Mouse (Mus musculus): ENCODE measurements around the gene H2-Ob. TPM values are rescaled to one million over a fixed set of nuclear protein-coding genes. Genes with fewer than 3 reads are reported as not detected.
A peak's percentile ranks its signal among the peaks of the same experiment; 100 is the strongest.

H2-Ob gene
- polyA plus RNA-seq, 1 experiment from 2014 or later = 0.11 TPM

DNA sequence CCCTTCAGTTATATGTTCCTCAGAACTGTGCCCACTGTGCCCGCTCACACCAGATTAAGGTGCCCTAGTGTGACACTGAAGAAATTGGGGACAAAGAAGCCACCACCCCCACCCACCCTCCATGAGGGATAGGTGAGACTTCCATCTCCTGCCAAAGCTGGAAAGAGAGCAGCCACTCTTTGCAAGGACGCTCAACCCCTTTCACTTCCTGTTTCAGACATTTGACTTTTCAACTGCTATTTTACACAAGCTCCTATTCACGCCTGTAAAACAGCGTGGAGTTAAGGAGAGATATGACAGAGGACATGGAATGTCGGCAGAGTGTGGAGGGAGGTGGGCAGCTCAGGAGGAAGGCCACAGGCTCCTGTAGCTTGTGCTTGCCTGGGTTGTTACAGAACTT lies 47.8 kb downstream of the H2-Ob start:
- Histone ChIP-seq H3K4me2 (ENCODE audit: low read length) (no peak overlapping the region), H3K27me3 (replicated peaks; ENCODE audit: control insufficient read depth, insufficient read depth, low read length) (no peaks in the 10 kb centered on the region), H3K9ac (ENCODE audit: low read length) (no peak overlapping the region), H3K36me3 (ENCODE audit: control insufficient read depth, insufficient read depth, low read length) (no peaks in the 10 kb centered on the region), H3K4me3 (ENCODE audit: low read depth, low read length) (no peak overlapping the region), H3K4me1 (replicated peaks; ENCODE audit: control insufficient read depth, insufficient read depth, low read length) (no peaks in the 10 kb centered on the region), H3K27ac (ENCODE audit: low read depth) (no peak overlapping the region), H3K9me3 (ENCODE audit: control insufficient read depth, low read length) (no peaks in the 10 kb centered on the region)
- ATAC-seq (replicated peaks; ENCODE audit: low FRiP score, low TSS enrichment, low read depth) = no peak
- WGBS = 79% methylated on average over 5 of the region's 5 CpGs
- DNase-seq (ENCODE audit: low spot score) = no peak

DNA sequence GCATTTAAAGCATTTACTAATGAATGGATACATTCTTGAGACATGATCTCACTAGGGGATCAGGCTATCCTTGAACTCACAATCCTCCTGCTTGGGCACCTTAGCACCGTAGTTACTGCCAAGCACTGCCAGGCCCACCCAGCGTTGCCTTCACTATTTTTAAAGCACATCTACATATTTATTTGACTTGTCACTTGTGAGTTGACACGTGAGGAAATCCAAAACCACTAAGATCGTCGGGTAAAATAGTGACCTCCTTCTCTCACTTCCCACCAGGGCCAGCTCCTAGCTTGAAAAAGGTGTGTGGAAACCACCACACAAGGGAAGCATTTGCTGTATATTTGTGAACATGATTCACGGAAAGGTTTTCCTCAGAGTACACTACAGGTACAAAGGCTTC lies 48.3 kb downstream of the H2-Ob start:
- 60% methylated on average over 6 of the region's 6 CpGs for WGBS

DNA sequence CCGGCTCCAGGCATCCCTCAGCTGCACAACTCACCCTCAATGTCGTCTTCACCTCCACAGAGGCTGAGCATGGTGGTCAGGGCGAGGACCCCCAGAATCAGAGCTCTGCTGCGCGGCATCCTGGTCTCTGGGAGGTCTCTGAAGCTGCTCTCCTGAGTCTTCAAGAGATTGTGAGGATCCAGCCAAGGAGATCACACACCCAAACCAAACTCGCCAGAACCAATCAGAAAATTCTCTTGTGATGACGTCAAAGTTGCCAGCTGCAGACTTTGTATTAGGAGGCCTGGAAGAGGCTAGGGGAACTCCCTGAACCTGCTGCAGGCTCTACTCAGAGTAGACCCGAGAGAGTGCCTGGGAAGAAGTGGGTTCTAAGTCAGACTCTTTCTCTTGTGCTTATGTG lies 48.9 kb downstream of the H2-Ob start, which contains the start of gene H2-Aa:
Gene H2-Aa (minus strand): TSS at position 176 of the 400 bp plus-strand sequence.
- Histone ChIP-seq H3K36me3 (ENCODE audit: control insufficient read depth, insufficient read depth, low read length) (no peaks in the 10 kb centered on the region), H3K9me3 (ENCODE audit: control insufficient read depth, low read length) (no peaks in the 10 kb centered on the region), H3K27ac (ENCODE audit: low read depth) (no peak within 1 kb of the TSS), H3K27me3 (replicated peaks; ENCODE audit: control insufficient read depth, insufficient read depth, low read length) (no peaks in the 10 kb centered on the region), H3K4me1 (replicated peaks; ENCODE audit: control insufficient read depth, insufficient read depth, low read length) (no peaks in the 10 kb centered on the region), H3K4me3 (ENCODE audit: low read depth, low read length) (no peak within 1 kb of the TSS), H3K9ac (ENCODE audit: low read length) (no peak within 1 kb of the TSS), H3K4me2 (ENCODE audit: low read length) (no peak within 1 kb of the TSS)
- WGBS = 15% methylated on average over 8 of the region's 8 CpGs
- ATAC-seq (replicated peaks; ENCODE audit: low FRiP score, low TSS enrichment, low read depth) (peak; percentile 55; the same call in 1 of the 2 replicates), DNase-seq (ENCODE audit: low spot score) (peak; percentile 84)

More for the DNA sequence above, 48.3 kb downstream of the H2-Ob start:
- Histone ChIP-seq H3K4me1 (replicated peaks; ENCODE audit: control insufficient read depth, insufficient read depth, low read length) (no peaks in the 10 kb centered on the region), H3K27me3 (replicated peaks; ENCODE audit: control insufficient read depth, insufficient read depth, low read length) (no peaks in the 10 kb centered on the region), H3K9me3 (ENCODE audit: control insufficient read depth, low read length) (no peaks in the 10 kb centered on the region), H3K27ac (ENCODE audit: low read depth) (no peak overlapping the region), H3K4me2 (ENCODE audit: low read length) (no peak overlapping the region), H3K36me3 (ENCODE audit: control insufficient read depth, insufficient read depth, low read length) (no peaks in the 10 kb centered on the region), H3K4me3 (ENCODE audit: low read depth, low read length) (no peak overlapping the region), H3K9ac (ENCODE audit: low read length) (no peak overlapping the region)
- no peak for ATAC-seq (replicated peaks; ENCODE audit: low FRiP score, low TSS enrichment, low read depth)
- no peak for DNase-seq (ENCODE audit: low spot score)

DNA sequence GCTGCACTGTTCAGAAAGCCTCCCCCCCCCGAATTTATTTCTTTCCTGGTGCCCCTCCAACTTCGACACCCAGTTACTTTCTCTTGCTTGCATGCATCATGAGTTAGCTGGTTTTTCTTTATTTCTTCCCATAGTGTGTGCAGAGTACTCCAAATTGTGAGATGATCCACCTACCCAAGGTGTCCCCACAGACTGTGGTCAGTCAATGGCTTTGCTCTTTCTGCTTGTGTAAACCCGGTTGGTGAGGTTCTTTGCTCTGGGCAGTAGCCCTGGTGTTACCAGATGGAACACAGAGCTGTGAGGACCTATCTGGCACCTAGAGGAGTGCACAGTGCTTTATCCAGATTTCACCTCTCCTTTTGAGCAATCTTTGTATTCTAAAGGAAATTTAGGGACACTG lies 49.4 kb downstream of the H2-Ob start:
- no peak for DNase-seq (ENCODE audit: low spot score)
- no peak overlapping the region for H3K4me3 ChIP-seq (ENCODE audit: low read depth, low read length)
- H3K27me3 ChIP-seq (replicated peaks; ENCODE audit: control insufficient read depth, insufficient read depth, low read length) = no peaks in the 10 kb centered on the region
- no peaks in the 10 kb centered on the region for H3K9me3 ChIP-seq (ENCODE audit: control insufficient read depth, low read length)
- no peak for ATAC-seq (replicated peaks; ENCODE audit: low FRiP score, low TSS enrichment, low read depth)
- no peak overlapping the region for H3K9ac ChIP-seq (ENCODE audit: low read length)
- H3K4me2 ChIP-seq (ENCODE audit: low read length) = no peak overlapping the region
- no peak overlapping the region for H3K27ac ChIP-seq (ENCODE audit: low read depth)
- 70% methylated on average over 3 of the region's 3 CpGs for WGBS
- H3K36me3 ChIP-seq (ENCODE audit: control insufficient read depth, insufficient read depth, low read length) = no peaks in the 10 kb centered on the region
- no peaks in the 10 kb centered on the region for H3K4me1 ChIP-seq (replicated peaks; ENCODE audit: control insufficient read depth, insufficient read depth, low read length)

DNA sequence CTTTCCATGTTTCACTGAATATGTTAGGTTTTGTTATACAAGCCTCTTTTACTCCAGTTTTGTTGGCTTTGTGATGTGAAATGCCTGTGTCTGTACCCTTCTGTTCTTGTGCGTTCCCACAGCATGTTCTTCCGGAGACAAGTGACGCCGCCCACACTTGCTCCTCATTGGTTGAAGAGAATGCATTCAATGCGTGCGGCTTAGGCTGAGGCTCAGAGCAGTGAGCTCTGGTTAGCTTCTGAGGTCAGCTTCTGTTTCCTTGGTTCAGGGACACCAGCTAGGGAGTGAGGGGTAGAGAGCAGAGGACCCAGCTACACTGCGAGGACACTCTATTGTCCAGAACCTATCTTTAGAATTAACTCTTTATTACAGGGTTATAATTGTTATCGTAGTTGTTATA lies 52.9 kb downstream of the H2-Ob start:
- 14% methylated on average over 8 of the region's 8 CpGs for WGBS
- no peaks in the 10 kb centered on the region for H3K4me1 ChIP-seq (replicated peaks; ENCODE audit: control insufficient read depth, insufficient read depth, low read length)
- H3K36me3 ChIP-seq (ENCODE audit: control insufficient read depth, insufficient read depth, low read length) = no peaks in the 10 kb centered on the region
- peak; percentile 97 for DNase-seq (ENCODE audit: low spot score)
- peak; percentile 92 for ATAC-seq (replicated peaks; ENCODE audit: low FRiP score, low TSS enrichment, low read depth)
- H3K9me3 ChIP-seq (ENCODE audit: control insufficient read depth, low read length) = no peaks in the 10 kb centered on the region
- H3K4me3 ChIP-seq (ENCODE audit: low read depth, low read length) = no peak overlapping the region
- no peak overlapping the region for H3K27ac ChIP-seq (ENCODE audit: low read depth)
- no peak overlapping the region for H3K4me2 ChIP-seq (ENCODE audit: low read length)
- H3K27me3 ChIP-seq (replicated peaks; ENCODE audit: control insufficient read depth, insufficient read depth, low read length) = no peaks in the 10 kb centered on the region
- no peak overlapping the region for H3K9ac ChIP-seq (ENCODE audit: low read length)

DNA sequence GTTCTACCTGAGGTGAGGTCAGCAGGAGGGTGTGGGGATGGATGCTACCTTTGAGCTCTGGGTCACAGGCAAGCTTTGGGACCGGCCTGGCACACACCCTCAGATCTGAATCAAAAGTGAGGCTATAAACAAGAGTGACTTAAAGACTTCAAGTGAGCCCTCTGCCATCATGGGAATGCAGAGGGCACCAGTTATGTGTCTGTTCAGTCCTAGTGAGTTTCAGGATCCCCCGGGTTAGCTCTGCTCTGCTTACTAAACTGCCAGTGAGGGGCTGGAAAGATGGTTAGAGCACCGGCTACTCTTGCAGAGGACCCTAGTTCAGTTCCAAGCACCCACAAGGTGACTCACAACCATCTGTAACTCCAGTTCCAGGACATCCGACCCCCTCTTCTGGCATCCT lies 53.9 kb downstream of the H2-Ob start:
- no peaks in the 10 kb centered on the region for H3K9me3 ChIP-seq (ENCODE audit: control insufficient read depth, low read length)
- 88% methylated on average over 4 of the region's 4 CpGs for WGBS
- no peak overlapping the region for H3K4me3 ChIP-seq (ENCODE audit: low read depth, low read length)
- no peak for ATAC-seq (replicated peaks; ENCODE audit: low FRiP score, low TSS enrichment, low read depth)
- no peak overlapping the region for H3K9ac ChIP-seq (ENCODE audit: low read length)
- no peak overlapping the region for H3K27ac ChIP-seq (ENCODE audit: low read depth)
- H3K27me3 ChIP-seq (replicated peaks; ENCODE audit: control insufficient read depth, insufficient read depth, low read length) = no peaks in the 10 kb centered on the region
- H3K36me3 ChIP-seq (ENCODE audit: control insufficient read depth, insufficient read depth, low read length) = no peaks in the 10 kb centered on the region
- DNase-seq (ENCODE audit: low spot score) = no peak
- H3K4me1 ChIP-seq (replicated peaks; ENCODE audit: control insufficient read depth, insufficient read depth, low read length) = no peaks in the 10 kb centered on the region
- no peak overlapping the region for H3K4me2 ChIP-seq (ENCODE audit: low read length)

DNA sequence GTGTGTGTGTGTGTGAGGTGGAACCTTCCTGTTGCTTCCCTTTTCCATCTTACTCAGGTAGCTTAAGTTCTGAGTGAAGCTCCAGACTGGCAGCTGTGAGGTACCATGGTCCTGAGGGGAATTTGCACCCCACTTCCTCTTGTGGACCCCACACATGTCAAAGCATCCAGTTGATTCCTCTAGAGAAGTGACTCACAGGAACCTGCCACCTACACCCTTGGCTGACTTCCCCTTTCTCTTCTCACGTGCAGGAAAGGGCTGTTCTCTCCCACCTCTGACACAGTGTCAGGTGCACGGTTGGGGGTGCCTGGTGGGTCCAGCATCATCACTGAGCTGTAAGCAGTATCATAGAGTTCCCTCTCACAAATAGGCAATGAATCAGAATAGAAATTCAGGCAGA lies 54.8 kb downstream of the H2-Ob start:
- Histone ChIP-seq H3K4me2 (ENCODE audit: low read length) (no peak overlapping the region), H3K36me3 (ENCODE audit: control insufficient read depth, insufficient read depth, low read length) (no peaks in the 10 kb centered on the region), H3K27me3 (replicated peaks; ENCODE audit: control insufficient read depth, insufficient read depth, low read length) (no peaks in the 10 kb centered on the region), H3K4me1 (replicated peaks; ENCODE audit: control insufficient read depth, insufficient read depth, low read length) (no peaks in the 10 kb centered on the region), H3K9me3 (ENCODE audit: control insufficient read depth, low read length) (no peaks in the 10 kb centered on the region), H3K9ac (ENCODE audit: low read length) (no peak overlapping the region), H3K27ac (ENCODE audit: low read depth) (no peak overlapping the region), H3K4me3 (ENCODE audit: low read depth, low read length) (no peak overlapping the region)
- DNase-seq (ENCODE audit: low spot score) = no peak
- ATAC-seq (replicated peaks; ENCODE audit: low FRiP score, low TSS enrichment, low read depth) = no peak
- WGBS = 44% methylated on average over 2 of the region's 2 CpGs

DNA sequence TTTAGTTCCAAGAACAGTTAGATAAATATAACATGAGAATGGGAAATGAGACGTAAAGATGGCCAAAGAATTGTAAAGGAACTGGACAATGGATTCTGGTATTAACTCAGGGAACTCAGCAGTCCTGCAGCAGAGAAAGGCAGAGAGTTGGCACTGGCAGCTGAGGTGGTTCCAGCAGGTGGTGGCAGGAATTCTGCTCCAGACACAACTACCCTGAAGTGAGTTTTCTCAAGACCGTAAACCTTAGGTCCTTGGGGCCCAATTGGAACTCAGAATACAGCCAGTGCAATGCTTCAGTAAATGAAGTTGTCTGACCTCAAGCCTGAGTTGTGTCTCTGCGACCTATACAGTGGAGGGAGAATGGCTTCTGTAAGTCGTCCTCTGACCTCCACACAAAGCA lies 55.5 kb downstream of the H2-Ob start:
- Histone ChIP-seq H3K9me3 (ENCODE audit: control insufficient read depth, low read length) (no peaks in the 10 kb centered on the region), H3K9ac (ENCODE audit: low read length) (no peak overlapping the region), H3K36me3 (ENCODE audit: control insufficient read depth, insufficient read depth, low read length) (no peaks in the 10 kb centered on the region), H3K27ac (ENCODE audit: low read depth) (no peak overlapping the region), H3K4me2 (ENCODE audit: low read length) (no peak overlapping the region), H3K4me3 (ENCODE audit: low read depth, low read length) (no peak overlapping the region), H3K27me3 (replicated peaks; ENCODE audit: control insufficient read depth, insufficient read depth, low read length) (no peaks in the 10 kb centered on the region), H3K4me1 (replicated peaks; ENCODE audit: control insufficient read depth, insufficient read depth, low read length) (no peaks in the 10 kb centered on the region)
- 62% methylated on average over 4 of the region's 4 CpGs for WGBS
- ATAC-seq (replicated peaks; ENCODE audit: low FRiP score, low TSS enrichment, low read depth) (no peak), DNase-seq (ENCODE audit: low spot score) (no peak)

DNA sequence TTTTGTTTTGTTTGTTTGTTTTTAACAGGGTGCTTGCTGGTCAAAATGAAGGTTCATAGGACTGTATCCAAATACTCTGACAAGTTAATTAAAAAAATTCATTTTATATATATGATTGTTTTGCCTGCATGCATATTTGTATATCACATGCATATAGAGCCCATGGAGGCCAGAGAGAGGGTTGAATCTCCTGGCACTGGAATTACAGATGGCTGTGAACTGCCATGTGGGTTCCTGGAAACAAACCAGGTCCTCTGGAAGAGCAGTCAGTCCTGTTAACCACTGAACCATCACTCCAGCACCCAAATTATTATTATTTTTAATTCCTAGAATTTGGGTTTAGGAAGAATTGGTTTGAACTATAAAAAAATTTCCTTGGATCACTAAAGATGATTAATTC lies 56.6 kb downstream of the H2-Ob start:
- no peak for ATAC-seq (replicated peaks; ENCODE audit: low FRiP score, low TSS enrichment, low read depth)
- no peak overlapping the region for H3K4me3 ChIP-seq (ENCODE audit: low read depth, low read length)
- no peak overlapping the region for H3K9ac ChIP-seq (ENCODE audit: low read length)
- H3K36me3 ChIP-seq (ENCODE audit: control insufficient read depth, insufficient read depth, low read length) = no peaks in the 10 kb centered on the region
- no peak overlapping the region for H3K27ac ChIP-seq (ENCODE audit: low read depth)
- no peaks in the 10 kb centered on the region for H3K27me3 ChIP-seq (replicated peaks; ENCODE audit: control insufficient read depth, insufficient read depth, low read length)
- no peak overlapping the region for H3K4me2 ChIP-seq (ENCODE audit: low read length)
- no peak for DNase-seq (ENCODE audit: low spot score)
- H3K9me3 ChIP-seq (ENCODE audit: control insufficient read depth, low read length) = no peaks in the 10 kb centered on the region
- H3K4me1 ChIP-seq (replicated peaks; ENCODE audit: control insufficient read depth, insufficient read depth, low read length) = no peaks in the 10 kb centered on the region

All from intestine, embryonic 14.5 days (tissue).